Mouse (Mus musculus): ENCODE measurements around the gene Nlk.

DNA sequence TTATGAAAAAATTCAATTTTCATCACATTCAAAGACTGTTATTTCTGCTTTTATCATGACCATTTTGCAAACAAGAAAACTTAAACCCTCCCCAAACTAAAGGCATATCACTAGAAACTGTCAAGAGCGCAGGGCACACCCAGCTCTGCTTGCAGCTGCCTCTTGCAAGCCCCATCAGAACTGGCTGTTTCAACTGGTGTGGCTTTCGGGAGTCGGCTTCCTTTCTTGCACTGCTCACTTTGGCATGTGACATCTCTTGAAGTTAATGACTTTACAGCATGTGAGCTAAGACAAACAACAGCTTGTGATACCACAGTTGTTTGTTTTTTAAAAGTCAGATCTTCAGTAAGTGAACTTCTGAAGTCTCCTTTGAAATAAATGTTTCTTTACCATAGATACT, 72.8 kb downstream of the Nlk start:
- TF ChIP-seq CTCF (IDR thresholded peaks at IDR 0.05; ENCODE audit: low read depth) = no peak
- no peak for TF ChIP-seq EP300 (IDR thresholded peaks at IDR 0.05; ENCODE audit: low read depth)
